Mouse (Mus musculus): ENCODE data around the gene Dnase1l1. TPM values are rescaled to one million over a fixed set of nuclear protein-coding genes. Genes with fewer than 3 reads are reported as not detected.

The Dnase1l1 gene
- total RNA-seq (2014; fragmentation: Nextera tagmentation) (28.6 and 34.8 TPM in 2 replicates), total RNA-seq (2017) (5.0 and 9.1 TPM in 2 replicates)

DNA sequence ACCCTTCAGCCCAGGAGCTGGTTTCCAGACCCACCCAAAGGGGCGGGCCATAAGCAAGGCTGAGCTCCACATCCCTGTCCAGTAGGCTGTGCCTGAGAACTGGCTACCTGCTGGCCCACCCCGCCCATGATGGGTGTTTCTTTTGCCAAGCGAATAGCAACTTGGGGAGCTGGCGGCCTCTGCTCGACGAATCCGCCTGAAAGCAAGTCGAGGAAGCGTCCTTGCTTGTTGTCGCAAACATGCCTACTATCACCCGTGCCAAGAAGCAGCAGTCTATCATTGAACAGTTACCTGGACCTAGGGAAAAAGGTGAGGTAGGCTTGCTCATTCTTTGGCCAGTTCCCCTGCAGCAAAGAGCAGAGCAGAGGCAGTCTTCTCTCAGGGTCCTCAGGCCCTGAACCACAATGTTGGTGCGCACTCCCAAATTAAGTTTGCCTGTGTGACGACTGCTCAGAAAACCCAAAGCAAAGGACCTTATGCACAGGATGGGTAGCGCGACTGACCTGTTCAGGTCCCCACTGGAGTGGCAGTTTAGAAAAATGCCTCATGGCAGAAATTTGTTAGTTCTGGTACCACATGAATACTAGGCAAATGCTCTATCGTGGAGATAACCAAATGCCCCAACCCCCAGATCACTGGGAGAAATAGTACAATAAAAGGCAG lies at the start of gene Dnase1l1, which contains the start of gene Taz:
Gene Dnase1l1, minus strand, starts transcription at position 606 of the 663 bp plus-strand sequence.
Gene Taz, plus strand, starts transcription at position 181 of the 663 bp plus-strand sequence.
- ATAC-seq (replicated peaks; ENCODE audit: poor library complexity, severe bottlenecking): peak; percentile 79

DNA sequence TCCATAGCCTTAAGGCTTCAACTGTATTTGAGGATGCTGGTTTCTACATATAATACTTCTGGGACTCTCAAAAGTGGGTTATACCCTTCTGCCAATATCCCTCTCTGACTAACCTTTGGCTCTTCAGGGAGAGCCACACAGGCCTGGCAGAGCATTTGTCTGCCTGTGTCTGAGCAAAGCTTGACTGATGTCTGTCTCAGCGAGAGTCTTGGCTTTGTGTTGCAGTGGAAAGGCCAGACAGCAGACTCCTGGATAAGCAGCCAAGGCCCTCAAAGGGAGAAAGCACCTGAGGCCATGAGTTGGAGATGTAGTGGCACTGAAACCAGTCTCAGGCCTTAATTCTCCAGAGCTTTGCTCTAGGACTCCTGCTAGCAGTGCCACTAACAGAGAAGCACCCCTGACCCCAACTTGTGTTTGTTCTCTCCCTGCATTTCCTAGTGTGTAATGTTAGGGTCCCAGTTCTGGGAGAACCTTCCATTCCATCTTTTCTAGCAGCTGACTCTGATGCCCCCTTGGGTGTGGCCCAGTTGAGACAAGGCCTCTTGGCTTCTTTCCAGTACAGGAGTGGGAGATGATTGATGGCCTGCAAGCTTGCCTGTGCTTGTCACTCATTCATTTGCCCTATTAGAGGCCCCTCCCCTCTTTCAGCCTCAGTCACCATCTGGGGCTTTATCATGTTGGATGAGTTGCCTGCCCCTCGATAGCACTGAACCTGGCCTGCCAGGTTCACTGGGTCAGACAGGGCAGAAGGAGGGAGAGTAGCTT lies 48.2 kb upstream of the Dnase1l1 start:
- ATAC-seq (replicated peaks; ENCODE audit: poor library complexity, severe bottlenecking): no peak

DNA sequence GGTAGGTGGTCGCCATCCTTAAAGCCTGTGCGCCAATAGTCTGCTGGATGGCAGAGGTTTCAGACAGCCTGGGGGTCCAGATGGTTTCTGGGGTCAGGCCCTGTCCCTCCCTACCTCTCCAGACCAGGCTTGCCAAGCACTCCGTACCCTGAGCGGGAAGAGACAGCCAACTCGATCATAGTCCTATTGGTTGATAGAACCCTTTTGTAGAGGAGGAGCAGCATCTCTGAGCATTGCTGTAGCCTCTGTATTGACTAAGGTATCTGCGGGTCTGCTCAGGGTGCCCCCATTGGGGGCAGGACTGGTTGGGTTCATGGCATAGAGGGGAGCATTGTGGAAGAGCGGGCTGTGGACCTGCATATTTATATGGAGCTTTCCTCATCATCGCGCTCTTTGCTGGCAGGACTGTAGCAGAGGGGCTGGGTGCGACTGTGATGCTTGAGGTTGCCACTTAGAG lies 47.1 kb upstream of the Dnase1l1 start:
- no peak for ATAC-seq (replicated peaks; ENCODE audit: poor library complexity, severe bottlenecking)

DNA sequence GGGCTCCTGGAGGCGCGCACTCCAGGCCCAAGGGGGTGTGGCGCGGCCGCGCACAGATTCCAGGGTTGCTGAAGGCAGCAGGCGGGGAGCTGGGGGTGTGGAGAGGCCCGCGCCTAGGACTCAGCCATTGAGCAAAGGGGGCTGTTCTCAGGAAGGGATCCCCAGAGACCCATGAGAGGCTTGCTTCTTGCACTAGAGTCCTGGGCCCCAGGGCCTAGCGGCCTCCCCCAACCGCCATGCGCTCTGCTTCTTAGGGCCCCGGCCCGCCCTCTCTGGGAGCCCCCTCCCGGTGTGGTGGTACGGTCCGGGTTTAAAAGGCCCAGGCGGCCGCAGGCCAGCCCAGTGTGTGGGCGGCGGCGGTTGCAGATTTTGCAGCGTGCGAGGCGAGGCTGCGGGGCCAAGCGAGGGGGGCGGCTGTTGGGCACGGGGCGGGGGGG lies 46.6 kb upstream of the Dnase1l1 start, which contains the start of gene Plxna3:
Gene Plxna3, plus strand, starts transcription at position 342 of the 437 bp plus-strand sequence.
- ATAC-seq (replicated peaks; ENCODE audit: poor library complexity, severe bottlenecking): peak; percentile 94

DNA sequence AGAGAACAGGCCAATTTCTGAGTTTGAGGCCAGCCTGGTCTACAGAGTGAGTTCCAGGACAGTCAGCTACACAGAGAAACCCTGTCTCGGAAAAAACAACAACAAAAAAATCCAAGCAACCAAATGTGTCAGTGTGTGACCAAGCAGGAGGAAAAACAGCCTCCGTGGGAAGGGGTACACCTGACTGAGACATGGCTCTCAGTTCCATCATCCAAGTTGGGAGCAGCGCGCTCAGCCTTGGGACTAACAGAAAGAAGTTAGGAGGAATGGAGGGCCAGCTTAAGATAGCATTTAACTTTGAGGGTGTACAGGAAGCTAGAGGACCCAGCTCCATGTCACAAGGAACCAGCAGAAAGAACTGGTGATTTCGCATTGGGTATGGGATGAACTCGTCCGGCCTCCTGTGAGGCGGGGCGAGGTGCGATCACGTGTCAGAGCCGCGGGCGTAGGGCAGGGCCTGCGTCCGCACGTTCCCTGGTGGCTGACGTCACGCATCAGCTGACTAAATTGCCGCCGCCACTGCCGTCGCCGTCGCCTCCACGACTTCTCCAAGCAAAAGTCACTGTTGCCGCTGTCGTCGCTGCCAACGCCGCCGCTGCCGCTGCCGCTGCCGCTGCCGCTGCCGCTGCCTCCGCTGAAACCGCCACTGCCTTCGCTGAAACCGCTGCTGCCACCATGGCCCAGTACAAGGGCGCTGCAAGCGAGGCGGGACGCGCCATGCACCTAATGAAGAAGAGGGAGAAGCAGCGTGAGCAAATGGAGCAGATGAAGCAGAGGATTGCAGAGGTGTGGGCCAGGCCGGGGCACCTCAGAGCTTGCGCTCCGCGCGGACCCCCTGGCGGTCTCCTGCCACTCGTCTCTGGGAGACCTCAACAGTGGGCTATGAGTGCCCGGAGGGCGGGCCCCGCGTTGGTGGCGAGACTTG lies 30.7 kb upstream of the Dnase1l1 start, which contains the start of gene Fam50a:
Gene Fam50a, plus strand, starts transcription at position 494 of the 925 bp plus-strand sequence.
- peak; percentile 96 for ATAC-seq (replicated peaks; ENCODE audit: poor library complexity, severe bottlenecking)

DNA sequence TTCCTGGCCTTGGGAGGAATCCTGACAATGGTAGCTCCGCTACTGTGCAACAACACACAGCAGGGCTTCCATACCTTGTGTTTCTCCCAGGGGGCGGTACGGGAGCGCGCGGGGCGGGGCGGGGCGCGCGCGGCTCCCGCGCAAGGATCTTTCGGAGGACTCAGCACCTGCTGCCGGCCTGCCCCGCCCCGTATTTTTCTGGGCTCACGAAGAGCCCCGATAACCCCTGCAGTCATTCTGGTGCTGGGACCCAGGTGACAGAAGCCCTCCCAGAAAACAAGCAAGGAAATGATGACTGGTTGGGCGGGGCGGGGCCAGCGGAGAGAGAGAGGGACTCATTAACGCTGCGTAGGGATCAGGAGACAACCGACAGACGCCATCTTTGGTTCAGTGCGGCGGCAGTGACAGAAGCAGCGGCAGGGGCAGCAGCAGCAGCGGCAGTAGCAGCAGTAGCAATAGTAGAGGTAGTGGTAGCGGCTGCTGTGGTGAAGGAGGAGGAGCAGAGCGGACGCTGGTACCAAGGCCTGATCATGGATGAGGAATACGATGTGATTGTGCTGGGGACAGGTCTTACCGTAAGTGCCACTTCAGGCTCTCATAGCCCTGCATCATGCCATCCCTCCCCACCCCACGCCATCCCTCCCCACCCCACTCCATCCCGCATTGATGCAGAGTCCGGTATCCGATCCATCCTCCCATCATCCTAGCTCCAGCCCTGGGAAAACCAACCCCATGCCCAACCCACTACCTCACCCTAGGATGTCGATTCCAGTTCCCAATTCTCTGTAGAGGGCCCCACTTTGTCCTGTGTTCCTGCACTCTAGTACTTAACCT lies 22.9 kb upstream of the Dnase1l1 start, which contains the start of gene Gdi1:
Gene Gdi1, plus strand, starts transcription at position 132 of the 834 bp plus-strand sequence.
- ATAC-seq (replicated peaks; ENCODE audit: poor library complexity, severe bottlenecking): peak; percentile 88

DNA sequence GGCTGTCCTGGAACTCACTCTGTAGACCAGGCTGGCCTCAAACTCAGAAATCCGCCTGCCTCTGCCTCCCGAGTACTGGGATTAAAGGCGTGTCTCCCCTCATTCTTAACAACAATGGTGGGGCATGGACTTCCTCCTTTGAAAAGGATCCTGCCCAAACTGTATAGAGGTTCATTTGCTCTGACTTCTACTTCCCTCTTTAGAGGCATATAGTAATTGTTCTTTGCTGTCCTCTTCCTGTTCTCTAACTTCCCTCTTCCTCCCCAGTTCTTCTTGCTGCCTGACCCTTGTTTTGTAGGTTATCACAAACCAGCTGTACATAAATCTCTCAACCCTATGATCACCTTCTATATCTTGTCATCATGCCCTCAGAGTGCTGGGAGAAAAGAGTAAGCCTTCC lies 17.6 kb upstream of the Dnase1l1 start:
- peak; percentile 60 for ATAC-seq (replicated peaks; ENCODE audit: poor library complexity, severe bottlenecking)

DNA sequence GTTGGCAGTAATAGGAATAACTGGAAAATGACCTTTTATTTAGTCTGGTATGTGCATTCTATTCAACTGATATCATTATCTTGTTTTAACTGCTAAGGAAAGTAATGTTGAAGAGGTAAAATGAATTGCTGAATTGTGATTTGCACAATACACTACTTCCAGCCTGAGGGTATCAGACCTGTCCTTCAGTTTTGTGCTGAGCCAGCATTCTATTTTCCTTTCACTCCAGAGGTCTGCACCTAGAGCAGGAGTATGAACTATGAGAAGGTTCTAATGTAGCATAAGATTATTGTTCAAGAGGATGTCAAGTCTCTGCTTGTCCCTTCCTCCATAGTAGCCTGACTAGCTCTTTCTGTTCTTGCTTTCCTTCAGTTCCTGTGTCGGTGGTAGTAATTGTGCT lies 16.2 kb upstream of the Dnase1l1 start:
- ATAC-seq (replicated peaks; ENCODE audit: poor library complexity, severe bottlenecking): no peak

DNA sequence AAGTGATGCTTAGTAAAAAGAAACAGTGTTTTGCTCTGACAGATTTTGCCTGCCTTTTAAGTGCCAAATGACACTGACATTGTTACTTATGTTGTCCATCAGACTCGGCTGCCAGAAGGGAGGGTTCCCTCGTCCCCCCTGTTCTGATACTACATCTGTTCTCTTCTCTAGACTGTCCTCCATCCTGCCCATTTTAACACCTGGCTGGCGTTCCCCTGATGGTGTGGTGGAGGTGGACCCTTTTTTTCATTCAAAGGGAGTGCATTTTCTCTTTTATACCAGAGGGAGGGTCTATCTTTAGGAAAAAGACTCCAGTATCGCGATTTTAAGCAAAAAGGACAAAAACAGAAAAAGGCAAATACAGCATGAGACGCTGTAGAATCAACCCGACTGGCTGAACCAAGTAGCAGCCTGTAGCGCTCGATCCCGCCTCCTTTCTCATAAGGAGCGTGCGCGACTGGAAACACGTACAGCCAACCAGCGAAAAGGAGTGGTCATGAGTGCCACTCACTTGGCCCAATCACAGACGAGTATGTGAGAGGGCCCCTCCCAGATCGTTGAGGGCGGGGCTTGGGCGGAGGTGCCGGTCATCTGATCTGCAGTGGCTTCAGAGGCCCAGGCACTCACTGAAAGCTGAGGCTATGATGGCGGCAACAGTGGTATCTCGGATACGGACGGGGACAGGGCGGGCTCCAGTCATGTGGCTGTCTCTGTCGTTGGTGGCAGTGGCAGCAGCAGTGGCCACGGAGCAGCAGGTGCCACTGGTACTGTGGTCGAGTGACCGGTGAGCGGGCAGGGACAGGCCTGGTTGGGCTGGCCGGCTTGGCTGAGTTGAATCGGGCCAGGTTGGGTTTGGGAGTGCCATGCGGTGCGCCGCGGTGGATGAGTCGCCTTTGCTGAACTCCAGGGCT lies 14.7 kb upstream of the Dnase1l1 start, which contains the start of gene Atp6ap1:
Gene Atp6ap1, plus strand, starts transcription at position 560 of the 911 bp plus-strand sequence.
- peak; percentile 98 for ATAC-seq (replicated peaks; ENCODE audit: poor library complexity, severe bottlenecking)

DNA sequence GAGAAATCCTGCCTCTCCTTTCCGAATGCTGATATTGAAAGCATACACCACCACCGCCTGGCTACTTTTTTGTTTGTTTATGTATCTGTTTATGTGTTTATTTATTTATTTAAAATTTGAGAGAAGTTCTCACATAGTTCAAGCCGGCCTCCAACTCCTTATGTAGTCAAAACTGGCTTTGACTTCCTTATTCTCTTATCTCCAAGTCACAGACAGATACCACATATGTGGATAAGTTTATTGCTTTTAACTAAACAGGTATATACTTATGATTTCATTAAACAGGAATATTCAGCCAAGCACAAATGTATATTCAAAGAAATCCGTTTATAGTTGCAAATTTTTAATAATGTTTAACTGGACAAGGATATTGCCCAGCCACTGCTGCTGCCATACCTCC lies 11.3 kb upstream of the Dnase1l1 start:
- no peak for ATAC-seq (replicated peaks; ENCODE audit: poor library complexity, severe bottlenecking)

DNA sequence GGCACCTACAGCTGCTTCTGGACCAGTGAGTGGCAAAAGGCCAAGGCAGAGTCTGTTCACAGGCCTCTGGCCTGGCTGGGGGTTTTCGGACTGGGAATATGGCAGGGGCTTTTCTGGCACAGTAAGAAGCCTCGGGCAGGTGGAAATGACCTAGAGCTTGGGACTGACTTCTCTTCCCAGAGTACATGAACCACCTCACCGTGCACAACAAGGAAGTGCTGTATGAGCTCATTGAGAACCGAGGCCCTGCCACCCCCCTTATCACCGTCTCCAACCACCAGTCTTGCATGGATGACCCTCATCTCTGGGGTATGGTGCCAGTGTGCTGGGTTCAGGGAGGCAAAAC lies 928 bp upstream of the Dnase1l1 start:
- 0 out of 2 replicates have a peak, but pooled peaks have one; percentile 5 for ATAC-seq (replicated peaks; ENCODE audit: poor library complexity, severe bottlenecking)

DNA sequence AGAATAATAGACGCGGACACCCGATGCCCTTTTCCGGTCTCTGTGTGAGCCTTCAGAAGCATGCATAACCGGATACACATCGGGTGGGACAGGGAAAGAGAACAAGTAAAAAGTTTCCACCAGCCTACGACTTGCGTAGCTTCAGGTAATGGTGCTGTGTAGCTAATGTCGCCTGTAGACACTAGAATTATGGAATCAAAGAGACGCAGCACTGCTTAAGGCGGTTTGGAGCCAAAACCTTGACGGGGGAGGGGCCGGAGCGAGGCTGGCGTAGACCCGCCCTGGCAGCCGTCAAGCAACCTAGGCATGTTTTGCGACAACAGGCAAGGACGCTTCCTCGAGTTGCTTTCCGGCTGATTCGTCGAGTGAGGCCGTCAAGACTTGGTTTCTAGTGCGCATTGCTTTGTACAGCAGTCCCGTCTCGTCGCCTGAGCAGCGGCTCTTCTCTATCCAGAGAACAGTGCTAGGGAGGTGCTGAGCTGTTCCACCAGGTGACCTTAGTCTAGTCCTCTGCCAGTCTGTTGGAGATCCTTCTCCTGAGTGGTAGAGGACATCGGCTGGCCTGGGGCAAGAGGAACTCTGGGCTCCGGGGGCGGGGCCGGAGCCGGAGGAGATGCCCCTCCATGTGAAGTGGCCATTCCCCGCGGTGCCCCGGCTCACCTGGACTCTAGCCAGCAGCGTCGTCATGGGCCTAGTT lies 406 bp upstream of the Dnase1l1 start:
- peak; percentile 74 for ATAC-seq (replicated peaks; ENCODE audit: poor library complexity, severe bottlenecking)

DNA sequence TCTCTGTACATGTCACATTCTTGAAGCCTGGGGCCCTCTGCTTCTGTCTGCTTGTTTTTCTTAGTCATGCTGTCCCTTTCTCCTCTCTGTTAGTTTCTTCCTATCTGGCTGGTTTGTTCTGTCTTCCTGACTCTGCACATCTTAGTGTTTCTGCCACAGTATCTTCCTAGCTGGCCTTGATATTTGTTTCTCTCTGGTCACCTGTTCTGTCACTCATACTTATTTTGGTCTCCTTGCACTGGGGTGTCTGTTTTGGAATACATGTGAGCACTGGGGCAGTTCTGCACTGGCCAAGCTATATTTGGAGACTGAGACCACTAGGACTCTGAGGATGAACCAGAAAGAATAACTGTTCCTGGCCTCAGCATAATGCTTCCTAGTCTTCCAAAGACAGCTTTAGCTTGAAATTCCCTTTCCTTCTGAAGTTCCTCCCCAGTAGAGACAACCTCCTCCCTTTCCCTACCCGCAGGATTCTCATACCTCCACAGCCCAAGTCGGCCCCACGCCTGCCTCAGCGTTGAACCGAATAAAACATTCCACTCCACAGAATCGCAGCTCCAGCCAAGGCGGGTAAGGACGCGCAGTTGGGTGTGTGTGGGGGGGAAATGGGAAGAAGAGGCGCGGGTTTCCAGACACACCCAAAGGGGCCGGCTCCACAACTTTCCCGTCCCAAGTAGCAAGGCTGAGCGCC lies 951 bp downstream of the Dnase1l1 start:
- ATAC-seq (replicated peaks; ENCODE audit: poor library complexity, severe bottlenecking): no peak

DNA sequence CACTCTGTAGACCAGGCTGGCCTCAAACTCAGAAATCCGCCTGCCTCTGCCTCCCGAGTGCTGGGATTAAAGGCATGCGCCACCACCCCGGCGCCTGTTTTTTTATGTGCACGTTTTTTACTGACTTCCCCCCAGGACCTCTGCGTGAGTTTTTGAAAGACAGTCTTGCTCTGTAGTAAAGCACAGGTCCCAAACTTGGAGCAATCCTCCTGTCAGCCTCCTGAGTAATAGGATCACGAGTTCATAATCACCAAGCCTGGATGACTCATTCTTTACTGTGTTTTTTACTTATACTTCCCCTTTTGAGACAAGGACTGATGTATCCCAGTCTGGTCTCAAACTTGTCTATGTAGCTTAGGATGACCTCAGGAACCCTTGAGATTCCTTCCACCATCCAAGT lies 4.2 kb downstream of the Dnase1l1 start:
- ATAC-seq (replicated peaks; ENCODE audit: poor library complexity, severe bottlenecking): peak; percentile 51

DNA sequence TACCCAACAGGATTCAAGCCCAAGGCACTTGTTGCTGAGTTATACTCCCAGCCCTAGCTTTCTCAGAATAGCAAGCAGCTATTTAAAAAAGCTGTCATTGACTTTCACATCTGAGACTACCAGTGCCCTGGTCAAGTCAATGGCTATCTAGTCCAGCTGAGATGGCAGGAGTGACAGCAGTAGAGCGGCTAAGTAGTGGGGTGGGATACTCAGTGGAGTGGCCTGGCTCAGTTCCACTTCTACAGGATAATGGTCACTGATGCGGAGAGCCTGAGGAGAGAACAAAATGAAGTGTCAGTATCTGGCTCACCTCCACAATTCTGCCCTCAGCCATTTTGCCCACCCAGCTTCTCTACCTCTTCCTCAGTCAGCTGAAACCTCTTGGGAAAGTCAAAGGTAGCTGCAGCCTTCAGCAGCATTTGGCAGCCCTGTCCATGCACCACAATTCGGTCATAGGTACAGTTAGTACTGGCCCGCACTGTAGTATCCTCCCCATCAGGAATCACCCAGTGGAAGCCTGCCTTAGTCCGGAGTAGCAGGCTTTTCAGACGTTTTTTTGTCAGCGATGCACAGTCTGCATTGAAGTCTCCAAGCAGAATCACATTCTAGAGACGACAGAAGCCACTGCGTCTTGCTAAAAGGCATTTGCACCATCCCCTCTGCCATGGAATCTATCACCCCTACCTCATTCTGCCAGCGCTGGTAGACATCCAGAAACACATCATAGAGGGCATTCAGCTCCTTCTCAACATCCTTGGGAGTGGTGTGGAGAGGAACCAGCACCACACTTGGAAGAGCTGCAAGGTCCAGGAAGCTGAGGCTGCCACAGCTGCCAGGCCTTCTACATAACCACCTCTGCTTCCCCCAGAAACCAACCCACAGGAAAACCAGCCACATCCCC lies 8.5 kb downstream of the Dnase1l1 start:
- peak; percentile 9 for ATAC-seq (replicated peaks; ENCODE audit: poor library complexity, severe bottlenecking)

All from granulocyte monocyte progenitor cell, adult 5-6 weeks (primary cell).